Mouse (Mus musculus): ENCODE measurements around the gene Snx25.

The Snx25 gene

DNA sequence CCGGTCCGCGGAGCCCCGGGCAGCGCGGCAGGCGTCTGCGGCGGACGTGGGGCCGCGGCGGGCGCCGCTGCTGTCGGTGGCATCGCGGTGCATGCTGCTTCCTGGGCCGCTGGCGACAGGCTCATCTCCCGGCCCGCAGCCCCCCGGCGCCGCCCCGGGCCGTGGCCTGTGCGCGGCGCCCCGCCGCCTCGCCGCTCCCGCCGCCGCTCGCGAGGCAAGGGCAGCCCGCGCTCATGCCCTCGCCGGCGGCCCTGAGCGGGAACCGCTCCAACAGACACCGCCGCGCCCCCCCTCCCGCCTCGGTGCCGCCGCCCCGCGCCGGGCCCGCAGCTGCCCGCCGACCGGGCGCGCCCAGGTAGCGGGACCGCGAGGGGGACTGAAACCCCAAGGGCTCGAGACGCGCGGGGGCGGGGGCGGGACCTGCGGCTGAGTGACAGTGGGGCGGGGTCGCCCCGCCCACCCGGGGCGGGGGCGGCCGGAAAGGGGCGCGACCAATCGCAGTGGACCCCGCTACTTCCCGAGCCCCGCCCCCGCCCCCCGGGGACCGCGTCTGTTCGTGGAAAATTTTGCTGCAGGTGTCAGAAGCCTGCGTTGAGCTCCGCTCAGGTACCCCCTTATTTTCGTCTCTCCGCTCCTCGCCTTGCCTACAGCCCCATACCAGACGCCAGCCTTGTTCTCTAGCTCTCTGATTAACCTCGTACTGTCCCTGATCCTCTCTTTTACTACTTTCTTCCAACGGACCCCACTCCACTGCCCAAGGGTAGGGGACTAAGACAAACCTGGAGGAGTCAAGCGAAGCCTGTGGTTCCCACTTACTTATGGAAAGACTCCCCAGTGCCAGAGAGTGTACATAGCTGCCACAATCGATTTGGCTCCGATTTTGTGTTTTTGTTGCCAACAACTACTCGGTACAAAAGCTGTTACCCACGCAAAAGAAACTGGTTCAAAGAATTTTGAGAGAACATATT, at the start of gene Snx25:
Gene Snx25, minus strand, starts transcription at position 96 of the 968 bp plus-strand sequence.
- DNase-seq (ENCODE audit: low spot score): peak; percentile 82

DNA sequence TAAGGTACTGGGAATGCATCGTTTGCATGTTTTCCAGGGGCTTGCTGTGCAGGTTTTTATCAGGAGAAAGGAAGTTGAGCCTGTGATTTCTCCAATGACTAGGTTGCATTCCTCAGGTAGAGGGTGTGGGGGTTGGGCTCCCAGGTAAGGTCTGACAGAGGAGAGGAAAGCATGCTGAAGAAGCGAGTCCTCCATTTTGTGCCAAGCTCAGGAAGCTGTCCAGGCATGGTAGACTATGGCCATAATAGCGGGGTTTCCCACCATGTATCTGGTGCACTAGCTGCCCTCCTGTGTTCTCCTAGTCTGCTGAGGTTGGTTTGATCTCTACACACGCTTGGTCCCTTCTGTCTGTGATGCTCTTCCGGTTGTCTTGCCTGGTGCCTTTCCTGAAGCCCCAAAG, 45.7 kb upstream of the Snx25 start:
- no peak for DNase-seq (ENCODE audit: low spot score)

DNA sequence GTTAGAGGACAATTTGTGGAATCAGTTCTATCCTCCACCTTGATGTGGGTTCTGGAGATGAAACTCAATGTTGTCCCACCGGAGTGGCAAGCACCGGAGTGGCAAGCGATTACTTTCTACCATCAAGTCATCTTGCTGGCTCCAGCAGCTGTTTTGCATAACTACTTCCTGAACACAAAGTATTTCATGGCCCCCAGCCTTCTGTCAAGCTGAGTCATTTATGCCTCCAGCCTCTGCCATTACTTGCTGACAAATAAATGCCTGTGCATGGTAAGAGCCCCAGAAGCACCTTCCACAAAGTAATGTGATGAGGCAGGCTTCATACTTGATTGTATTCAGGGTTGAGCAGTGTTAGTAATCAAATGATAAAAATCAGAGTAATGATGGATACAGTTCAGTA, 44.9 kb upstream of the Snx25 start:
- no peak for DNase-seq (ENCODE audit: low spot score)

DNA sequence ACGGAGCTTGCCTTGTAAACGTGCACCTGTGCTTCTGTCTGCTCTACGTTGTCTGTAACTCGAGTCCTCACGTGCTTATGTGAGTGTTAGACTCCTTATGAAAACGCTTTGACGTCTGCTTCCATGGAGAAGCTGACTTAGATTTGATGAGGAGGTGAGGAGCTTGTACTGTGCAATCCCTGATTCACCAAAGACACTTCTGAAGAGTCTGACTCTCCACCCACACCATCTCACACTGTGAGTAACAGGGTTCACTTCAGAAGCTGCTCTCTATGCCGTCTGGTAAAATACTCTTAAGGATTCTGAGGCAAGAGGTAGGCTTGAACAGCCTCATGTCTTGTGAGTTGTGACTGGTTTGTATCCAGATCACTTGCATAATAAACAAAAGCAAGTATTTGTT, 41.1 kb upstream of the Snx25 start:
- DNase-seq (ENCODE audit: low spot score): no peak

DNA sequence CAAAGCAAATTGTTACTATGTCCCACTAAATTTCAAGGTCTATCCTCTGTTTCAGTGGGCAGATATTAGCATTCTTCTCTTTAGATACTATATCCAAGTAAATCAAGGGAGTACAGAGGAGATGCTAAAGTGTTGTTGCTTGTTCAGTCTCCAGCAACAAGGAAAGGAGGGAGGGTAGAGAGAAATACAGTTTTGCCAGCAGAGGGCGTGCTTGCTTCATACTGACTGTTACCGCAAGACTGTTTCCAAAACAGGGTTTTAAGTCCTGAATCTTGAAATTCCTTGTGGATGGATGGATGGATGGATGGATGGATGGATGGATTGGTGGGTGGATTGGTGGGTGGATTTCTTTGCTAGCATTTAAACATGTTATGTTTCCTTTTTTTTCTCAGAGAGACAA, 33.4 kb upstream of the Snx25 start:
- DNase-seq (ENCODE audit: low spot score): peak; percentile 19

DNA sequence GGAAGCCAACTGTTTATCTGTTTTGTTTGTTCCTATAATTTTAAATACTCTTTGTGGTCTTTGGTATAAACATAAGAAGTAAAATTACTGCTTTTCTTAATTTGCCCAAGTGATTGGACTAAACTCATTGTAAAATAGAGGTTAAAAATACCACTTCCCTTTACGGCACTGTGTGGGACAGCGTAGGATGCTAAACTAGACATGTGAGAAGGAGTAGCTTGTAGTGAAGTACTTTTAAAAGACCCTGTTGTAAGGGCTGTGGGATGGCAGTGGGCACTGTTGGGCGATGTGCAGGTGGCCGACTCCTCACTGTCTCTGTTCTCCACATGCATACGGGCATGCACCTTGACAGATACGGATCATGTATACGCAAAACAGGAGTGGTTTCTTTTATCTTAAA, 28.2 kb upstream of the Snx25 start:
- DNase-seq (ENCODE audit: low spot score): no peak

DNA sequence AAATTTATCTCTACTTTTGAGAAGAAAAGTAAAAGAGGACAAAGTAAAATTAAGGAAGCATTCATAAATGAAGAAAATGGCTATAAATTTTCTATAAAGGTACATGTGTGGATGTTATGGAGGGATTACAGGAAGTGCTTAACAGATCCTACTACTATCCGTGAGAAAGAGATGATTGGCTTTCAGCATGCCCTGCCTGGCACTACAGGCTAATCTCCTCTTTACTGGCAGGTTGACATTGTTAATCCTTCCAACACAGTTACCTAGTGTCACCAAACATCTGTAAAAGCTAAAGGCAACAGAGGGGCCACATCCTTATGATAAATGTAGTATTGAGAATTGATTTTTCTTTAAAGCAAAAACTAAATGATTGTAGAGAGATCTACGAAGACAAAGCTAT, 21.7 kb upstream of the Snx25 start:
- DNase-seq (ENCODE audit: low spot score): no peak

DNA sequence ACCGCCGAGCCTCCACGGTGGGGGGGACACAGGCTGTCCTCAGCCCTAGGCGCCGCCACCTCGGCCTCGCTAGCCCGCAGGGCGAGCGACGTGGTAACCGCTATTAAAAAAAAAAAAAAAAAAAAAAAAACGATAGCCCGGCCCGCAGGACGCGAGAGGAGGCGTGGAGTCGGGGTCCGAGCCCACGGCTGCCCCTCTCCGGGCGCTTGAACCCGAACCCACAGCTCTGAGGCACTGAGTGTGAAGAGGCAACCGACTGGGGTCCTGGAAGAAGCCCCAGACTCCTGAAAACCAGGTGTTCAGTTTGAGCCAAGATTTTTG, 11.9 kb upstream of the Snx25 start:
- DNase-seq (ENCODE audit: low spot score): no peak

DNA sequence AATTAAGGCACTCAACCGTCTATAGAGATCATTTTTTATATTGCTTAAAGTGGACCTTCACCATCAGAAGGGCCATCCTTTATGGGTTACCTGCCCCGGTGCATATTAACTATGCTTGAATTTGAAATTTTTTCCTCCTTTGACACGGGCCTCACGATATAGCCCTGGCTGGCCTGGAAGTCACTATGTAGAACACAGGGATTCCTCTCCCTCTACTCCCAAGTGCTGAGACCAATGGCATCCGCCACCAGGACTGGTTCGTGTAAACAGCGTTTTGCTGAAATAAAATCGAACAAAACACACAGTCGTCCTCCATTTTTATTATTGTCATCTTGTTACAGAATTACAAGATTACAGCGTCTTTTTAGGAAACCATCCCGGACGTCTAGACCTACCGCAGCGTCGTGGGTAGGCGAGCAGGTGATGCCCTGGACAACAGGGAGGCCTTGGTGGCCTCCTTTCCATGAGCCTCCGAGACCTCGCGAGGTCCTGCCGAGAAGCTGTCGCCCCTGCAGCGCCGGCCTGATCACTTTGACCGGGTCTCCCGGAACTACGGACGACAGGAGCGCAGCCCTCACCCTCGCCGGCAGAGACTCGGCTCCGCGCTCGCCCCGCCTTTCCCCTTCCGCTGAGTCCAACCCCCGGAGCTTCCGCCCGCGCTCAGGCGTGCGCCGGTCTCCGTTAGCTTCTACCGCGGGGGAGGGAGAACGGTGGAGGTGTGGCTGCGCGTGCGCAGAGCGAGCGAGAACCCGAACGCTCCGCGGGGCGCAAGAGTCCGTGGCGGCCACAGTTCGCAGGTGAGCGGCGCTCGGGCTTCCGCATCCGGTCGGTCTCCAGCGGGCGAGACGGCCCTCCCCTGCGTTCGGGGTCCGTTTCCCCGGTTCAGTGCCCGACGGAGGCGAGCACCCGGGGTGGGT, 11.3 kb upstream of the Snx25 start:
- DNase-seq (ENCODE audit: low spot score): peak; percentile 95

DNA sequence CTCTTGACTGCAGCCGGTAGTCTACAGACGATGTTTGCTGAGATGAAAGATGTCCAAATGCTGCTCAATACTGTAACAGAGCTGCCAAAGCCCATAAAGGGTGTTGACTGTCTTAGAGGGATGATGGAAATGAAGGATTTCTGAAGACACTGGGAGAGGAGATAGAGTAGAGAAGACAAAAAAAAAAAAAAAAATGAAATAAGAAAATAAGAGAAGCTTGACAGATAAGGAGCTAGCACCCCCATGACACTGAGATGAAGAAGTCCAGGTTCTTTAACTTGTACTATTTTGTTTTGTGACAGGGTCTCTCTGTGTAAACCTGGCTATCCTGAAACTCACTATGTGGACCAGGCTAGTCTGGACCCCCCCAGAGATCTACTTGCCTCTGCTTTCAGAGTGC, 1.1 kb upstream of the Snx25 start:
- DNase-seq (ENCODE audit: low spot score): no peak

DNA sequence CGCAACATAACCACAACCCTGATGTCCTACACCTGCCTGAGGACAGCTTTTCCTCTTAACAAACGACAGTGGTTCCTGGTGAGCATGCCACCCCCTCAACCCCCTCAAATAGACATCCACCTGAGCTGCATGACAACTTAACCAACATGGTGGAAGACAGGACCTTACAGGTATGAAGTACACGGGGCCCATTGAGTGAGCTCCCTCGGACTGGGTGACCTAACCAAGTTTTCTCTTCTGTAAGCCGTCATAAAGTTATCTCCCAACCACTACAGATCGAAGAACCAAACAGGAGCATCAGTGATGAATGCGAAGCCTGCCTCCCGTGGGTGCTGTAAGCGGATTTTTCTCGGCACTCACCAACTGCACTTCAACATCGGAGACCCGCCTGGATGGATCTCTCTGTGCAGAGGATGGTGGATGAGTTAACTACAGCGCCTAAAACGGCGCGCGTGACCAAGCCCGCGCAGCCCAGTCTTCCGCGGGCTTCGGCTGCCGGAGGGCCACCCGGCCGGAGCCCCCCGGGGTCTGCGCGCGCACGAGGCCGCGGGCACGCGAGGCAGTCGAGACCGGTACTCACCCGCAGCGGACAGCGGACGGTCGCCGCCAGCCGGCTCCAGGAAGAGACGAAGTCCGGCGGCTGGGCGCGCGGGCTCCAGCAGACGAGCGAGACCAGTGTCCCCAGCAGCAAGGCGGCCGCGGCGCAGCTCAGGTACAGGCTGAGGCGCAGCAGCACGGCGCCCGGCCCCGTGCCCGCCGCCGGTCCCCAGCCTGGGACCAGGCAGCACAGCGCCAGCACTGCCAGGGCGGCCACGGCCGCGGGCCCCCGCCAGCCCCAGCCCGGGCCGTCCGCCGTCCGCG, 527 bp downstream of the Snx25 start, which contains the start of gene Cfap97:
Gene Cfap97, plus strand, starts transcription at position 570 of the 861 bp plus-strand sequence.
- peak; percentile 21 for DNase-seq (ENCODE audit: low spot score)

DNA sequence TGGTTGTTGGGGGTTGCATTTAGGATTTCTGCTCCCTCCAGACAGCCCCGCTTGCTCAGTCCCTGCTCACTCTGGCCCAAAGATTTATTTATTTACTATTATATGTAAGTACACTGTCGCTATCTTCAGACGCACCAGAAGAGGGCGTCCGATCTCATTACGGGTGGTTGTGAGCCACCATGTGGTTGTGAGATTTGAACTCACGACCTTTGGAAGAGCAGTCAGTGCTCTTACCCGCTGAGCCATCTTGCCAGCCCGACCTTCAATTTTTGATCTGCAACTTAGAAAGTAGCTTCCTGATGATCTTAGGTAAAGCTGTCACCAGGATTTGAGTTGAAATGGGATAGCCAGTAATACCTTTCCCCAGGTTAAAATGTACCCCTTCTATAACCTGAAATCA, 2.2 kb downstream of the Snx25 start:
- DNase-seq (ENCODE audit: low spot score): no peak

DNA sequence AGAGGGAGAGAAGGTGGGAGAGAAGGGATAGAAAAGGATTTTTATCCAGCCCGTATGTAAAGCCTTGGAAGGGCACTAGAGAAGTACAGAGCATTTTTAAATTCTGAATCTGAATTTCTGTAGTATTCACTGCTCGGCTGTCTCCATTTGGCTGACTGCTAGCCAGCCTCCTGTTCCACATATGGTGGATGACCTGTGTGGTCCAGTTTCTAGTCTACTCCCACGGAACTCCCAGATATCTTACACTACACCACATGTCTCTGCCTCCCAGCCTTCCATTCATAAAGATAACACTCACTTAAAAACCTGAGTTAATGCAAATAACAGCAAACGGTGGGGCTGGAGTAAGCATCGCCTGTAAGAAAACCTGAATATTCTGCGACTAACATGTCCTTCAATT, 2.7 kb downstream of the Snx25 start:
- no peak for DNase-seq (ENCODE audit: low spot score)

DNA sequence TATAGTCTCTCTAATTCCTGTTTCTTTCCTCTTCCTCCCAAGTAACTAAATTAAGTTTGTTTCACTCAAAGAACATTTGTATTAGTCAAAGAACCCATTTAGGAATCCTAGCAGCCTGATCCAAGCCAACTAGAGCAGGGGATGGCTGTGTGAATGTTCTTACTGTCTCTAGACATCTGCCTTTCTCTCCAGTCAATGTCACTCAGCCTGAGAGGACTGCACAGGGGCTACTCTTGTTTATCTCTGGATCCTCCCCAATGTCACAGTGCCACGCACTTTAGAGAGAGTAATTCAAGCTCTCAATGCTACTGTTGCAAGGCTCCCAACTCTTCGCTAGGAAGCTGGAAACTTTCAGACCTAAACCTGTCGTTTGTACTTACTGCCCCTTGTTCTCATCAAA, 5.8 kb downstream of the Snx25 start:
- no peak for DNase-seq (ENCODE audit: low spot score)

DNA sequence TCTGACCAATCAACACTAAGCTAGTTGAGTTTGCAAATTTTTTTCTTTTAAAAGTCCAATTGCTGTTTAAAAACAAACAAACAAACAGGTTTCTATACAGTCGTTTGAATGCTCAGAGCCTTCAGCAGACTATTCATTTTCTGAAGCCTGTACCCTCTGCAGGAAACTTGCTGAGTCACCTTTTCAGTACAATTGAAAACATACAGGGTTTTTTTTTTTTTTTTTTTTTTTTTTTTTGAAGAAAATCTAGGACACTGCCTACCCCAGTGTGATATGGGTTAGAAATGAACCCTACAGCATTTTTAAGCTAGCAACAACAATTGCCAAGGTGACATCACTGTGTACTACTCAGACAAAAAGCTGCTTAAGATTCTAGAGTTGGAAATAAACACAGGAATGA, 8.0 kb downstream of the Snx25 start:
- no peak for DNase-seq (ENCODE audit: low spot score)

DNA sequence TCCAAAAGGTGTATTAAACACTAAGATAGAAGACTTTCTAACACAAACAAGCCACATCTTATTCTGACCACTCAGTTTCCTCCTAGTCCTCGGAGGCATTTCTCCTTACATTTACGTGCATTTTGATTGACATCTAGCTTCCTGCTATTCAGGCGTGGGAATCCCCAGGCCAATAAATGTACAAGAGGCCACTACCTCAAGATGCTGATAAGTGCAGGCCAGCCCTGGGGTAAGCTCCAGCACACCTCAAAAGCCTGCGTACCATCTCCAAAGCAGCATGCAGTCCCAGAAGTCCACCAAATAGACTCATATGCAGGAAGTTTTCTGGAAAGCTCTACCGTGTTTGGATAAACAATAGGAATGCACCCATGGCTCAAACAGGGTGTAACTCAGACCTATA, 8.5 kb downstream of the Snx25 start:
- DNase-seq (ENCODE audit: low spot score): no peak

DNA sequence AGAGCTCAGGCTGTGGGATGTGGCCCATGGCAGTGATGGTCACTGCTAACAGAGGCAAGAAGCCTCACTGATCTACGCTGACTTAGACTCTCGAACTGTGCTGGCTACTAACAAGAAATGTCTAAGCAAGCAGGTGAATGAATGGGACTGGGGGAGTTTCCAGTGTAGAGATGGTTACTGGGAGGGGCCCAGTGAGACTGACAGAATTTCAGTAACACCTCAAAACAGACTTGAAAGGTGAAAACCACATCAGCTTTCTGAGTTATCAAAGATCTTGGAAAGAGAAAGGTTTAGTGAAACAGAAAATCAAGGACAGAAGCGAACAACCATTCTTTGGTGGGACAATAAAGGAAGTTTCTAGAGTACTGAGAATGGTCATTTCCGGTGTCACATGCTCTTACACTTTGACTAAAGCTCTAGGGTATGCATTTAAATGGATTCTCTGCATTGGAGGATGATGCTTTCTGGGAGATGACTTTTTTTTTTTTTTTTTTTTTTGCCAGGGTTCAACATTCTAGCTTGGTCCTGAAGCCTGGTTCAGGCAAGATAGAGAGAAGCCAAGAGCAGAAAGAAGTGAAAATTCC, 9.4 kb downstream of the Snx25 start:
- no peak for DNase-seq (ENCODE audit: low spot score)

DNA sequence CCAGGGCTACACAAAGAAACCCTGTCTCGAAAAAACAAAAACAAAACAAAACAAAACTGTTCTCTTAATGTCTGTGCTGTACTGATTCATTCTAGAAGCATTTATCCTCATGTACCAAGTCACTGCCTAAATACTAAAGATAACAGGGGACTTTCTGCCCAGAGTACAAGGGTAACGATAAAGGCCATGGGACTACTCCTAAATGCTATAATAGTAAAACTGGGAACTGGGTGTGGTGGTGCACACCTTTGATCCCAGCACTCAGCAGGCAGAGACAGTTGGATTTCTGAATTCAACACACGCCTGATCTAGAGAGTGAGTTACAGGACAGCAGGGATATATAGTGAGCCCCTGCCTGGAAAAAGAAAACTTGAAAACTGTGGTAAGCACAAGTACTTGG, 10.3 kb downstream of the Snx25 start:
- DNase-seq (ENCODE audit: low spot score): no peak

DNA sequence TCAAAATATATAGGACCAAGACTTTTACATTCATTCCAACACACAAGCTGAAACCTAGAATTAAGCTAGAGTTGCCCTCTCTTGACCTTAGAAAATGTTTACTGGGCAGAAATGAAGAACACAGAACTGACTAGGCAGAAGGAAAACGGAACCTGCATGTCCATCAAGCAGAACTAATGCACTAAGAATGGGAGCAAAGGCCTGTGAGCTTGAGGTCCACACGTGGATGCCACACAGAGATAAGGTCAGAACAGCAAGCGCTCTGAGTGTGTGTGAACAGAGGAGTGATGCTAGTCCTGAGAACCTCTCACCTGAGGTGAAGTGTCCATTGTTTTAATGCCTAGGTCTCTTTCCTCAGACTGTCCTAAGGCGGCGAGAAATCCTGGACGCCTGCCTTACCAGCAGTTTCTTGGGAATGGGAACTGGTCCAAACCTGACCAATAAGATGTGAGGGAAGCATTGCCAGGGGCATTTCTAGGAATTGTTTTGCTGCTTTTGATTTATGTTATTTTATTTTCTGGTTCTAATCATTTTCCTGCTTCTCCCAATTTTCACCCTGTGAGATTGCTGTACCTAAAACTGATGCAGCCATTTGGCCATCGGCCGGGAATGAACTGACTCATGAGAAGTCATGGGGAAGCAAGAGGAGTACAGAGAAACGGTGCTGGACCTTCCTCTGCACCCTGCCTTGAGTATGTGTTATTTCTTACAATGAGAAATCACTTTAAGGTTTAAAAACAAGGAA, 11.4 kb downstream of the Snx25 start:
- no peak for DNase-seq (ENCODE audit: low spot score)

DNA sequence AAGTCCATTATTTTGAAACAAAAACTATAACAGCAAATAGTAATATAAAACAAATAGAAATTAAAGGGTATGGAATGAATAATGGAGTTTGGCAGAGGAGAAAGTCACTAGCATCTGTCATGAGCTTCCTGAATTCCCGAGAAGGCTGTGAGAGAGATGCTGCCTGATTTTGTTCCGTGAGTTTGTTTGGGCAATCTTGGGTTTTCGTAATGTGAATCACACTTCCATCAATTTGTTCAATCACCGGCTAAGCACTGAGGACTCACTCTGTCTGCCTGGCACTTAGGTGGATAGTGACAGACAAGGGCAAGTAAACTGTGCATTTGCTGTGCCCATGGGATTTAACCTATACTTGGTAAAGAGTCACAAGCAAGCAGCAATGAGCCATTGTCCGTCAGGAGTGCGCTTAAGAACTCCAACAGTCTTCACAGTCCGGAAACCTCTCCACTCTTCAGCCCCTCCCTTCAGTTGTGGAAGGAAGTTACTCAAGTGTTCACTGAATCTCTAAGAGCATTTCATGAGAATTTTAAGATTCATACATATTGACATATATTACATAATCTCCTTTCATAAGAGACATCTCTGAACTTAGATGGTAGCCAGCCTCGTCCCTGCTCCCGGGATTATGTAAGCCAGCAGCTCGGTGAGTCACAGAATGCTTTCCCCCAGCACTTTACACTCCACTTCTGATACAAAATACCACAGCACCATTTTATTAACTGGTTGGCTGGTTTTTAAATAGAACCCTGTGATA, 13.9 kb downstream of the Snx25 start:
- no peak for DNase-seq (ENCODE audit: low spot score)

Data from spleen, adult 12 weeks (tissue).